Mouse (Mus musculus) neural tube, embryonic 13.5 days (tissue): ENCODE results near the gene Atl2. TPM values are rescaled to one million over a fixed set of nuclear protein-coding genes. Genes with fewer than 3 reads are reported as not detected.

Source experiments
- ATAC-seq: fragments of 200-750 bp; cut with Nextera tagmentation; 2 replicates; pipeline ENCODE4 v1.8.0; 2017; ENCODE audit warnings: low read depth, mild to moderate bottlenecking, moderate TSS enrichment, moderate library complexity
- H3K27ac ChIP-seq: fragments of 300-500 bp; sonication (generic); replicated peaks from 2 replicates; pipeline ENCODE4 v1.5.1; 2015; ENCODE audit warnings: moderate library complexity, mild to moderate bottlenecking, inconsistent platforms
- H3K27me3 ChIP-seq: fragments of 300-500 bp; sonication (generic); 2 replicates; pipeline ENCODE4 v1.6.1; 2015; ENCODE audit warnings: mild to moderate bottlenecking, inconsistent platforms
- H3K36me3 ChIP-seq: fragments of 300-500 bp; sonication (generic); 2 replicates; pipeline ENCODE4 v1.6.1; 2015; ENCODE audit warnings: mild to moderate bottlenecking, inconsistent platforms
- H3K4me1 ChIP-seq: fragments of 300-500 bp; sonication (generic); replicated peaks from 2 replicates; pipeline ENCODE4 v1.6.1; 2015; ENCODE audit warnings: inconsistent platforms
- H3K4me2 ChIP-seq: fragments of 300-500 bp; sonication (generic); 2 replicates; pipeline ENCODE4 v1.6.1; 2015; ENCODE audit warnings: inconsistent platforms, mild to moderate bottlenecking, moderate library complexity
- H3K4me3 ChIP-seq: fragments of 300-500 bp; sonication (generic); 2 replicates; pipeline ENCODE4 v1.5.1; 2015; ENCODE audit warnings: mild to moderate bottlenecking, inconsistent platforms
- H3K9ac ChIP-seq: fragments of 300-500 bp; sonication (generic); 2 replicates; pipeline ENCODE4 v1.6.1; 2015; ENCODE audit warnings: moderate library complexity, mild to moderate bottlenecking, inconsistent platforms
- H3K9me3 ChIP-seq: fragments of 300-500 bp; sonication (generic); 2 replicates; pipeline ENCODE4 v1.6.1; 2016; ENCODE audit warnings: inconsistent platforms
- WGBS: fragments of 180-500 bp; shearing (Covaris S2); methylation state at CpG from one replicate; pipeline ENCODE4 v1.1.7; 2015; 5-methylcytosine and 5-hydroxymethylcytosine counted together
- polyA plus RNA-seq: library from polyadenylated mRNA; unstranded; fragments of >200 nt; fragmentation: Nextera tagmentation; extraction: Ambion mirVana; gene quantifications from 2 replicates; pipeline ENCODE4 v1.2.1, GENCODE M21; 2015

Gene Atl2
- polyA plus RNA-seq, 1 experiment from 2014 or later, result 31.5 TPM

GRCm38 (mm10) chr17:79810421-79810820, 85.5 kb downstream of the Atl2 start:
- Histone ChIP-seq H3K4me1 (no peaks in the 10 kb centered on the region), H3K4me2 (no peak overlapping the region), H3K9me3 (no peaks in the 10 kb centered on the region), H3K36me3 (no peaks in the 10 kb centered on the region), H3K27ac (no peak overlapping the region), H3K9ac (no peak overlapping the region), H3K27me3 (peaks cover 9% of the 10 kb centered on the region; the same call in 1 of the 2 replicates), H3K4me3 (no peak overlapping the region)
- no peak for ATAC-seq
- 91% methylated on average over 9 of the region's 9 CpGs for WGBS

- no peaks in the 10 kb centered on the region for H3K36me3 ChIP-seq
- no peak overlapping the region for H3K4me2 ChIP-seq
- no peak overlapping the region for H3K27ac ChIP-seq
- H3K9me3 ChIP-seq, result no peaks in the 10 kb centered on the region
- H3K4me3 ChIP-seq, result no peak overlapping the region
- WGBS, result 88% methylated on average over 23 of the region's 23 CpGs
- H3K4me1 ChIP-seq, result no peaks in the 10 kb centered on the region
- no peak for ATAC-seq
- peaks cover 6% of the 10 kb centered on the region; the same call in 1 of the 2 replicates for H3K27me3 ChIP-seq
- no peak overlapping the region for H3K9ac ChIP-seq
Measured at GRCm38 (mm10) chr17:79809491-79810316, 86.2 kb downstream of the Atl2 start.

- no peaks in the 10 kb centered on the region for H3K4me1 ChIP-seq
- no peaks in the 10 kb centered on the region for H3K27me3 ChIP-seq
- H3K4me3 ChIP-seq, result no peak overlapping the region
- no peak overlapping the region for H3K9ac ChIP-seq
- H3K27ac ChIP-seq, result no peak overlapping the region
- no peak for ATAC-seq
- no peak overlapping the region for H3K4me2 ChIP-seq
- no peaks in the 10 kb centered on the region for H3K9me3 ChIP-seq
- H3K36me3 ChIP-seq, result no peaks in the 10 kb centered on the region
- WGBS, result 83% methylated on average over 8 of the region's 8 CpGs
Measured at GRCm38 (mm10) chr17:79807237-79807930, 88.5 kb downstream of the Atl2 start.

GRCm38 (mm10) chr17:79804747-79805146, 91.2 kb downstream of the Atl2 start:
- Histone ChIP-seq H3K9me3 (no peaks in the 10 kb centered on the region), H3K4me1 (no peaks in the 10 kb centered on the region), H3K27ac (no peak overlapping the region), H3K9ac (no peak overlapping the region), H3K36me3 (no peaks in the 10 kb centered on the region), H3K4me2 (no peak overlapping the region), H3K27me3 (no peaks in the 10 kb centered on the region), H3K4me3 (no peak overlapping the region)
- ATAC-seq, result no peak
- WGBS, result 67% methylated on average over 2 of the region's 2 CpGs

- 73% methylated on average over 7 of the region's 7 CpGs for WGBS
- no peaks in the 10 kb centered on the region for H3K27me3 ChIP-seq
- ATAC-seq, result no peak
Measured at GRCm38 (mm10) chr17:79802056-79802455, 93.9 kb downstream of the Atl2 start.

GRCm38 (mm10) chr17:79798831-79799230, 97.1 kb downstream of the Atl2 start:
- no peak overlapping the region for H3K4me3 ChIP-seq
- ATAC-seq, result no peak
- no peak overlapping the region for H3K4me2 ChIP-seq
- 90% methylated on average over 10 of the region's 10 CpGs for WGBS
- no peaks in the 10 kb centered on the region for H3K27me3 ChIP-seq
- H3K9ac ChIP-seq, result no peak overlapping the region
- no peaks in the 10 kb centered on the region for H3K4me1 ChIP-seq
- H3K36me3 ChIP-seq, result no peaks in the 10 kb centered on the region
- no peak overlapping the region for H3K27ac ChIP-seq
- H3K9me3 ChIP-seq, result no peaks in the 10 kb centered on the region

More at GRCm38 (mm10) chr17:79802056-79802455, 93.9 kb downstream of the Atl2 start:
- no peaks in the 10 kb centered on the region for H3K4me1 ChIP-seq
- no peak overlapping the region for H3K4me3 ChIP-seq
- no peak overlapping the region for H3K9ac ChIP-seq
- H3K4me2 ChIP-seq, result no peak overlapping the region
- H3K9me3 ChIP-seq, result no peaks in the 10 kb centered on the region
- H3K27ac ChIP-seq, result no peak overlapping the region
- H3K36me3 ChIP-seq, result no peaks in the 10 kb centered on the region

Other genes starting within 250 kb of the Atl2 start
- gene Cyp1b1, start 181.1 kb downstream of the Atl2 start, polyA plus RNA-seq, result 6.8 and 9.1 TPM in 2 replicates
- 66.7 and 77.3 TPM in 2 replicates for gene Hnrnpll, start 166.2 kb upstream of the Atl2 start, polyA plus RNA-seq
- 2.0 and 2.1 TPM in 2 replicates for gene Galm, start 231.3 kb upstream of the Atl2 start, polyA plus RNA-seq